Mouse (Mus musculus) forebrain, embryonic 16.5 days (tissue): ENCODE results near the gene Anks3. TPM values are rescaled to one million over a fixed set of nuclear protein-coding genes. Genes with fewer than 3 reads are reported as not detected.

Experiments
- ATAC-seq: fragments of 200-750 bp; cut with Nextera tagmentation; 2 replicates; pipeline ENCODE4 v1.8.0; 2017; ENCODE audit warnings: mild to moderate bottlenecking, moderate library complexity
- H3K27ac ChIP-seq: fragments of 300-500 bp; sonication (generic); 2 replicates; pipeline ENCODE4 v1.5.1; 2014; ENCODE audit warnings: low read length, control low read depth
- H3K27me3 ChIP-seq: fragments of 300-500 bp; sonication (generic); replicated peaks from 2 replicates; pipeline ENCODE4 v1.6.1; 2014; ENCODE audit warnings: low read length; ENCODE audit not compliant: control insufficient read depth, insufficient read depth
- H3K36me3 ChIP-seq: fragments of 300-500 bp; sonication (generic); 2 replicates; pipeline ENCODE4 v1.6.1; 2014; ENCODE audit not compliant: control insufficient read depth, insufficient read depth
- H3K4me1 ChIP-seq: fragments of 300-500 bp; sonication (generic); replicated peaks from 2 replicates; pipeline ENCODE4 v1.6.1; 2014; ENCODE audit warnings: low read length; ENCODE audit not compliant: control insufficient read depth, insufficient read depth
- H3K4me2 ChIP-seq: fragments of 300-500 bp; sonication (generic); 2 replicates; pipeline ENCODE4 v1.6.1; 2014; ENCODE audit warnings: mild to moderate bottlenecking, low read length, control low read depth
- H3K4me3 ChIP-seq: fragments of 300-500 bp; sonication (generic); replicated peaks from 2 replicates; pipeline ENCODE4 v1.5.1; 2014; ENCODE audit warnings: mild to moderate bottlenecking, low read length, control low read depth
- H3K9ac ChIP-seq: fragments of 300-500 bp; sonication (generic); replicated peaks from 2 replicates; pipeline ENCODE4 v1.6.1; 2014; ENCODE audit warnings: low read depth, low read length, control low read depth
- H3K9me3 ChIP-seq: fragments of 300-500 bp; sonication (generic); 2 replicates; pipeline ENCODE4 v1.6.1; 2016; ENCODE audit warnings: low read length; ENCODE audit not compliant: control insufficient read depth
- WGBS: fragments of 180-500 bp; shearing (Covaris S2); extraction: QIAGEN DNeasy Blood & Tissue Kit; methylation state at CpG from one replicate; pipeline ENCODE4 v1.1.7; 2014; 5-methylcytosine and 5-hydroxymethylcytosine counted together
- polyA plus RNA-seq: library from polyadenylated mRNA; unstranded; fragments of >200 nt; fragmentation: Nextera tagmentation; extraction: Ambion mirVana; gene quantifications from 2 replicates; pipeline ENCODE4 v1.2.1, GENCODE M21; 2015

Anks3 gene
- polyA plus RNA-seq, 1 experiment from 2014 or later: 85.7 TPM

- no peak overlapping the region for H3K4me2 ChIP-seq
- H3K36me3 ChIP-seq: no peaks in the 10 kb centered on the region
- H3K27me3 ChIP-seq: no peaks in the 10 kb centered on the region
- no peak overlapping the region for H3K4me3 ChIP-seq
- H3K9me3 ChIP-seq: no peaks in the 10 kb centered on the region
- ATAC-seq: no peak
- no peak overlapping the region for H3K27ac ChIP-seq
- no peak overlapping the region for H3K9ac ChIP-seq
- no peaks in the 10 kb centered on the region for H3K4me1 ChIP-seq
- WGBS: 85% methylated on average over 4 of the region's 4 CpGs
These were observed 7.6 kb upstream of the Anks3 start for GRCm38 (mm10) chr16:4971626-4972025.

DNA sequence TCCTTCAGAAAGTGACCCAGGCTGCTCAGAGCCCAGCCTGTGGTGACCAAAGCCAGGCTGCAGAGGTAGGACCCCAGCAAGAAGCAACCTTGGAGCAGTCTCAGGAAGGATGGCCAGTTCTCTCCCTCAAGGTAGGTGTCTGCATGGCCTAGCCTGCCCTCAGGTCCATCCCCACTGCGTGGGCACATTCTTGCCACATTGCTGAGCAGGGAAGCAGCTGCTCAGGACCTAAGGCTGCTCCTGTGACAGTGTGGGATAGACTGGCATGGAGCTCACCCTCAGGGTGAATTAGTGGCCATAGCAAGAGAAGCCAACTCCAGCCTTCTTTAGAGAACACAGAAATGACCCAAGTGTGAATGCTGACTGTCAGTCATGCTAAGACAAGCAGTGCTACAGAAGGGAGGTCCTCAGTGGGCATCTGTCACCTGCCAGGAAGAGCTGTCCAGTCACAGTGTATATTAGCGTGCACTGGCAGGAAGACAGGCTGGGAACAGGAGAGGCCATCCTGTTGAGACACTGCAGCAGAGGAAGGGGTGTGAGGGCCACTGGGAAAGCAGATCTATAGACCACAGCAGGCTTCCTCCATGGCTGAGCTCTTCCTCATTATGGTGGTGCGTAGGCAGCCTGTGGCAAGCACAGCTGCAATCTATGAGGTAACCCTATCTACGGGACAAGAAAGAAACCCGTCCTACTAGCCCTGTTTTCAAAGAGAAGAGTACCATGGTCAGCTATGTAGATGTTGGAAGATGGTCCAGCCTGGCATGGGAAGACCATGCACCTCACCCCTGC lies 5.2 kb upstream of the Anks3 start:
- Histone ChIP-seq H3K4me2 (no peak overlapping the region), H3K9me3 (no peaks in the 10 kb centered on the region), H3K36me3 (no peaks in the 10 kb centered on the region), H3K4me3 (no peak overlapping the region), H3K27me3 (no peaks in the 10 kb centered on the region), H3K4me1 (peaks cover 7% of the 10 kb centered on the region), H3K27ac (no peak overlapping the region), H3K9ac (no peak overlapping the region)
- ATAC-seq: no peak
- WGBS: 84% methylated on average over 5 of the region's 5 CpGs

DNA sequence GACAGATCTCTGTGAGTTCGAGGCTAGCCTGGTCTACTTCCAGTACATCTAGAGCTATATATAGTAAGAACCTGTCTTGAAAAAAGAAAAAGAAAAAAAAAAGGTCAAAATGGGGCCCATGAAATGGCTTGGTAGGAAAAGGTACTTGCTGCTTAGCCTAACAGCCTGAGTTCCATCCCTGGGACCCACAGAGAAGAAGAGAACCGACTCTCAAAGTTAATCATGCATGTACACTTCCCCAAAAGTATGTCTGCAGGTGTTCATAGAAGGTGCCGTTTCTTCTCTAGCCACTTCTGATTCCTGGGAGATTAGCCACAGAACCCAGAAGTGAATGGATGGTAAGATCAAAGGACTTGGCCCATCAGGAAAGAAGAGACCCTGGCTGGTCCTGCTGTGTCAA lies 4.4 kb upstream of the Anks3 start:
- no peak overlapping the region for H3K4me3 ChIP-seq
- WGBS: 77% methylated on average over 3 of the region's 3 CpGs
- no peak overlapping the region for H3K27ac ChIP-seq
- H3K36me3 ChIP-seq: no peaks in the 10 kb centered on the region
- H3K4me1 ChIP-seq: peaks cover 8% of the 10 kb centered on the region
- H3K27me3 ChIP-seq: no peaks in the 10 kb centered on the region
- H3K9me3 ChIP-seq: no peaks in the 10 kb centered on the region
- H3K4me2 ChIP-seq: no peak overlapping the region
- ATAC-seq: no peak
- no peak overlapping the region for H3K9ac ChIP-seq

- H3K27me3 ChIP-seq: no peaks in the 10 kb centered on the region
- H3K4me2 ChIP-seq: peak overlapping the region; percentile 85
- no peak overlapping the region for H3K4me3 ChIP-seq
- 91% methylated on average over 8 of the region's 8 CpGs for WGBS
- H3K36me3 ChIP-seq: no peaks in the 10 kb centered on the region
- peaks cover 19% of the 10 kb centered on the region for H3K4me1 ChIP-seq
- no peak overlapping the region for H3K27ac ChIP-seq
- H3K9me3 ChIP-seq: no peaks in the 10 kb centered on the region
- no peak overlapping the region for H3K9ac ChIP-seq
- no peak for ATAC-seq
These were observed 1.6 kb upstream of the Anks3 start for GRCm38 (mm10) chr16:4965392-4966129.

- WGBS: 23% methylated on average over 13 of the region's 13 CpGs
These were observed 856 bp upstream of the Anks3 start for GRCm38 (mm10) chr16:4964731-4965391.

GRCm38 (mm10) chr16:4963346-4963745 lies 659 bp downstream of the Anks3 start:
- Histone ChIP-seq H3K4me1 (peaks cover 19% of the 10 kb centered on the region), H3K9ac (peak overlapping the region; percentile 41), H3K4me2 (peak overlapping the region; percentile 85), H3K9me3 (no peaks in the 10 kb centered on the region), H3K27me3 (no peaks in the 10 kb centered on the region), H3K36me3 (0 out of 2 replicates have a peak, but pooled peaks cover 2% of the 10 kb centered on the region), H3K4me3 (peak overlapping the region; percentile 90), H3K27ac (no peak overlapping the region)
- ATAC-seq: no peak
- 34% methylated on average over 9 of the region's 9 CpGs for WGBS

More at GRCm38 (mm10) chr16:4964731-4965391, 856 bp upstream of the Anks3 start:
- Histone ChIP-seq H3K4me1 (peaks cover 19% of the 10 kb centered on the region), H3K27me3 (no peaks in the 10 kb centered on the region), H3K4me2 (peak overlapping the region; percentile 85), H3K4me3 (peak overlapping the region; percentile 90), H3K36me3 (no peaks in the 10 kb centered on the region), H3K27ac (peak overlapping the region; percentile 82), H3K9me3 (no peaks in the 10 kb centered on the region), H3K9ac (peak overlapping the region; percentile 86)
- no peak for ATAC-seq

GRCm38 (mm10) chr16:4960260-4960659 lies 3.7 kb downstream of the Anks3 start:
- Histone ChIP-seq H3K36me3 (peaks cover 5% of the 10 kb centered on the region; the same call in 1 of the 2 replicates), H3K27ac (no peak overlapping the region), H3K27me3 (no peaks in the 10 kb centered on the region), H3K4me1 (peaks cover 16% of the 10 kb centered on the region), H3K9ac (no peak overlapping the region), H3K9me3 (no peaks in the 10 kb centered on the region), H3K4me3 (no peak overlapping the region), H3K4me2 (no peak overlapping the region)
- ATAC-seq: no peak
- 93% methylated on average over 8 of the region's 8 CpGs for WGBS

GRCm38 (mm10) chr16:4957446-4957845 lies 6.6 kb downstream of the Anks3 start:
- Histone ChIP-seq H3K4me1 (peaks cover 1% of the 10 kb centered on the region), H3K36me3 (peaks cover 23% of the 10 kb centered on the region), H3K27ac (no peak overlapping the region), H3K9me3 (no peaks in the 10 kb centered on the region), H3K9ac (no peak overlapping the region), H3K4me3 (no peak overlapping the region), H3K27me3 (no peaks in the 10 kb centered on the region), H3K4me2 (no peak overlapping the region)
- 92% methylated on average over 3 of the region's 3 CpGs for WGBS
- ATAC-seq: no peak

- H3K4me3 ChIP-seq: no peak overlapping the region
- no peak overlapping the region for H3K4me2 ChIP-seq
- peaks cover 25% of the 10 kb centered on the region for H3K36me3 ChIP-seq
- ATAC-seq: no peak
- no peaks in the 10 kb centered on the region for H3K27me3 ChIP-seq
- no peak overlapping the region for H3K9ac ChIP-seq
- WGBS: 92% methylated on average over 3 of the region's 3 CpGs
- H3K4me1 ChIP-seq: no peaks in the 10 kb centered on the region
- no peak overlapping the region for H3K27ac ChIP-seq
- H3K9me3 ChIP-seq: no peaks in the 10 kb centered on the region
These were observed 7.4 kb downstream of the Anks3 start for GRCm38 (mm10) chr16:4956609-4957008.
